Mouse (Mus musculus) spleen, adult 2 months (tissue): ENCODE results near the gene Shank2. TPM values are rescaled to one million over a fixed set of nuclear protein-coding genes. Genes with fewer than 3 reads are reported as not detected.

Experiments used
- DNase-seq, 2 experiments: peaks; one replicate each; pipeline versions ENCODE4 v3.0.0 to v3.0.0-alpha.2; 2012 to 2021; ENCODE audit warnings: low spot score in 2 of 2, low read depth in 1 of 2
- H3K27ac ChIP-seq: fragments of 200-500 bp; 2 replicates; pipeline ENCODE4 v1.5.1; 2012; ENCODE audit warnings: low read length, inconsistent platforms; ENCODE audit not compliant: insufficient read depth
- H3K27me3 ChIP-seq: fragments of 200-500 bp; 2 replicates; pipeline ENCODE4 v1.6.1; 2012; ENCODE audit warnings: mild to moderate bottlenecking, moderate library complexity, low read length, inconsistent platforms; ENCODE audit not compliant: control insufficient read depth, insufficient read depth
- H3K36me3 ChIP-seq: fragments of 200-500 bp; 2 replicates; pipeline ENCODE4 v1.6.1; 2012; ENCODE audit warnings: mild to moderate bottlenecking, low read length, inconsistent platforms; ENCODE audit not compliant: control insufficient read depth, insufficient read depth
- H3K4me1 ChIP-seq: fragments of 200-500 bp; 2 replicates; pipeline ENCODE4 v1.6.1; 2011; ENCODE audit warnings: inconsistent platforms; ENCODE audit not compliant: control insufficient read depth, insufficient read depth, insufficient read length
- H3K4me3 ChIP-seq: fragments of 200-500 bp; 2 replicates; pipeline ENCODE4 v1.5.1; 2011; ENCODE audit warnings: mild to moderate bottlenecking, inconsistent platforms; ENCODE audit not compliant: insufficient read depth, insufficient read length; ENCODE audit errors: extremely low read depth
- CTCF ChIP-seq: fragments of 200-500 bp; IDR thresholded peaks from 2 replicates; pipeline ENCODE4 v1.5.1; 2011; ENCODE audit warnings: mild to moderate bottlenecking, inconsistent platforms; ENCODE audit not compliant: insufficient read depth, insufficient read length, insufficient replicate concordance; ENCODE audit errors: extremely low read depth
- POLR2A ChIP-seq: fragments of 200-500 bp; IDR thresholded peaks from 2 replicates; pipeline ENCODE4 v1.6.1; 2011; ENCODE audit warnings: low read depth, low read length, inconsistent platforms
- WGBS: fragments of 180-500 bp; shearing (Covaris S2); methylation state at CpG from one replicate; pipeline ENCODE4 v1.1.7; 2018; 5-methylcytosine and 5-hydroxymethylcytosine counted together
- polyA plus RNA-seq: library from polyadenylated mRNA; depleted of rRNA; stranded (reverse); fragments of >200 nt; gene quantifications from 2 replicates; pipeline ENCODE4 v1.2.3, GENCODE M21; 2012

The Shank2 gene
- polyA plus RNA-seq, 1 experiment, result 0.13 TPM

GRCm38 (mm10) chr7:144438811-144439210 is 437.1 kb downstream of the Shank2 start:
- TF ChIP-seq POLR2A, result no peak
- no peak for TF ChIP-seq CTCF
- Histone ChIP-seq H3K36me3 (no peaks in the 10 kb centered on the region), H3K27me3 (no peaks in the 10 kb centered on the region), H3K4me1 (no peaks in the 10 kb centered on the region), H3K27ac (no peak overlapping the region), H3K4me3 (no peak overlapping the region)
- no peak for DNase-seq
- 93% methylated on average over 7 of the region's 7 CpGs for WGBS

GRCm38 (mm10) chr7:144441466-144441865 is 439.7 kb downstream of the Shank2 start:
- H3K4me3 ChIP-seq, result no peak overlapping the region
- TF ChIP-seq CTCF, result no peak
- no peak for TF ChIP-seq POLR2A
- H3K36me3 ChIP-seq, result no peaks in the 10 kb centered on the region
- peaks cover 9% of the 10 kb centered on the region; the same call in 1 of the 2 replicates for H3K4me1 ChIP-seq
- no peak for DNase-seq
- 73% methylated on average over 11 of the region's 11 CpGs for WGBS
- no peak overlapping the region for H3K27ac ChIP-seq
- no peaks in the 10 kb centered on the region; the same call in 1 of the 2 replicates for H3K27me3 ChIP-seq

DNA sequence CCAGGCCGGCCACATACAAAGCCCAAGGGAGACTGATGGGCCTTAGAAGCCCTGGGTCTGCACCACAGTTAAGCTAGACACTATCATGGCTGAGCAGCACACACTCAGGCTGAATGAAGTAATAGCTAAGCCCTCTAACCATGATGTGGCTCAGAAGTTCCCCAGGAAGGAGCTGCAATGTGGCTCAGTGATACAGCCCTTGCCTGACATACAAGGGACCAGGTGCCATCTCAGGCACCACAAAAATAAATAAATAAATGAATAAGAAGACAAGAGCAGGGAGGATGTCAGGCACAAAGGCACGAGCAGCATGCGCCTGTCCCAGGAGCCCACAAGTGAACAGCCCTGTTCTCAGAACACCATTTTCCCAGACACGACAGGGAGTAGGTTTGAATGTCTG is 440.2 kb downstream of the Shank2 start:
- peaks cover 14% of the 10 kb centered on the region; the same call in 1 of the 2 replicates for H3K4me1 ChIP-seq
- no peak for DNase-seq
- WGBS, result 85% methylated on average over 4 of the region's 4 CpGs
- H3K27me3 ChIP-seq, result no peaks in the 10 kb centered on the region; the same call in 1 of the 2 replicates
- TF ChIP-seq POLR2A (no peak), CTCF (no peak)
- no peaks in the 10 kb centered on the region for H3K36me3 ChIP-seq
- no peak overlapping the region for H3K4me3 ChIP-seq
- H3K27ac ChIP-seq, result no peak overlapping the region

- H3K36me3 ChIP-seq, result no peaks in the 10 kb centered on the region
- WGBS, result 38% methylated on average over 7 of the region's 7 CpGs
- H3K4me1 ChIP-seq, result peaks cover 24% of the 10 kb centered on the region; the same call in 1 of the 2 replicates
- no peak overlapping the region for H3K4me3 ChIP-seq
- TF ChIP-seq CTCF, result no peak
- no peak for TF ChIP-seq POLR2A
- no peak overlapping the region for H3K27ac ChIP-seq
- no peaks in the 10 kb centered on the region; the same call in none of the 2 replicates for H3K27me3 ChIP-seq
- DNase-seq, result peak; percentile 29 to 85
Observed at GRCm38 (mm10) chr7:144444788-144445187, 443.1 kb downstream of the Shank2 start.

- Histone ChIP-seq H3K27ac (no peak overlapping the region), H3K4me1 (peaks cover 24% of the 10 kb centered on the region; the same call in 1 of the 2 replicates), H3K4me3 (no peak overlapping the region), H3K36me3 (no peaks in the 10 kb centered on the region), H3K27me3 (no peaks in the 10 kb centered on the region; the same call in none of the 2 replicates)
- DNase-seq, result peak; percentile 60 to 67
- WGBS, result 4% methylated on average over 3 of the region's 3 CpGs
- no peak for TF ChIP-seq CTCF
- no peak for TF ChIP-seq POLR2A
Observed at GRCm38 (mm10) chr7:144447146-144447545, 445.4 kb downstream of the Shank2 start.

DNA sequence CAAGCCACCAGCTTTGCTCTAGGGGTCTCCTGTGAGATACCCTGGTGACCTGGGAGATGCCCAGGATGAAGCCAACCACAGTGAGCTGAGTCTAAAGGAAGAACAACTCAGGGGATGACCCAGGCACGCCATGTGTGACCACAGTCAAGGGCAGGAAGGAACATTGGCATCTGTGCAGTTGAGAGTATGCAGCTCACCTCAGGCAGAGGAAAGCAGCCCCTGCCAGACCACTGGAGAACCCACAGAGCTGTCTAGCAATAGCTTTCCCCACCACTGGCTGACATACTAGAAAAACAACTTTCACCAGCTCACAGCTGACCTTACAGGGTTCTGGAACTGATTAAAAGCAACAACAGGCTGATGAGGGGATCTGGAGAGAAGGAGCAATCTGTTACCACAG is 446.5 kb downstream of the Shank2 start:
- H3K36me3 ChIP-seq, result no peaks in the 10 kb centered on the region
- no peak overlapping the region for H3K27ac ChIP-seq
- H3K27me3 ChIP-seq, result no peaks in the 10 kb centered on the region; the same call in none of the 2 replicates
- WGBS, result 23% methylated on average over 1 of the region's 1 CpGs
- H3K4me3 ChIP-seq, result no peak overlapping the region
- H3K4me1 ChIP-seq, result peaks cover 24% of the 10 kb centered on the region; the same call in 1 of the 2 replicates
- no peak for DNase-seq
- no peak for TF ChIP-seq POLR2A
- no peak for TF ChIP-seq CTCF

DNA sequence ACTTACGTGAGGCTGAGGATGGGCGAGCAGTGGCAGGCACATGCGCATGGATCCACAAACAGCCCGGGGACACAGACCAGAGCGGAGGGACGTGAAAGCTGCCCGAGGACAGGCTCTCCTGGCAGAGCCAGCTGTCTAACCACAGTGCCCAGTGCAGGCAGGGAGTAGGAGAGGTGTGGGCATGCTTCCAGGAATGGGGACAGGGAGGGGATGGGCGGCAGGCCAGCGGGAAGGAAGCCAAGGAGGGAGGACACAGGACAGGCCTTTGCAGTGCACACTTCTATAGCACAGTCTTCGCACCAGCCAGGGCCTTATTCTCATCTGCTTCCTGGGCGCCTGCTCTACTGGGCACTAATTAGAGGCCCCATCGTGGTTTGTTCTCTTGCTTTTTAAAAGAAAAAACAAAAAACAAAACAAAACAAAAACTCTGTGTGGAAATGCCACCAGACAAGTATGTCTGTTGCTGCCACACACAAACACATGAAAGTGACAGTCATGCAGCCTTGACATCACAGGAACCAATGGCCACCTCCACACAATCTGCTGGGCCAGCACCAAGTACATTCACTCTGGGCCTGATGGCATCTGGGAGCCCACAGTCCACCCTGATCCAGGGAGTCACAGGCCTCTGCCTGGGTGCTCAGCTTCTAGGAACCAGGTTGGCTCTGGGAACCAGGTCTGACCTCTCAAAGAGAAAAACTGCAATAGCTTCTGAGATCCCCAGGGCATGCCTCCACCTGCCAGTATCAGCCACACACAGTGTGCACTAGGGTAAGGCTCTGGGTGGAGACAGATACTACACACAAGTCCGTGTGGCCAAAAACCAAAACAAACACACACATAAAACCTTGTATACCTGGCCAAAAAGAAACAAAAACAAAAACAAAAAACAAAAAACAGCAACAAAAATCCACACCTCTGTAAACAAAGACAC is 448.2 kb downstream of the Shank2 start:
- TF ChIP-seq CTCF (no peak), POLR2A (no peak)
- 82% methylated on average over 13 of the region's 13 CpGs for WGBS
- Histone ChIP-seq H3K27ac (no peak overlapping the region), H3K36me3 (no peaks in the 10 kb centered on the region), H3K4me3 (no peak overlapping the region), H3K4me1 (peaks cover 23% of the 10 kb centered on the region; the same call in 1 of the 2 replicates), H3K27me3 (no peaks in the 10 kb centered on the region; the same call in none of the 2 replicates)
- DNase-seq, result no peak
